Mouse (Mus musculus) spleen, embryonic (tissue): ENCODE results near the gene Pla1a.

Experiments used
- CTCF ChIA-PET: fragments of 350-600 bp; sonication (Branson Sonifier 250); formaldehyde crosslinking; loops from one replicate; lab custom pipeline; 2022; lab: Charles Lee

The Pla1a gene

DNA sequence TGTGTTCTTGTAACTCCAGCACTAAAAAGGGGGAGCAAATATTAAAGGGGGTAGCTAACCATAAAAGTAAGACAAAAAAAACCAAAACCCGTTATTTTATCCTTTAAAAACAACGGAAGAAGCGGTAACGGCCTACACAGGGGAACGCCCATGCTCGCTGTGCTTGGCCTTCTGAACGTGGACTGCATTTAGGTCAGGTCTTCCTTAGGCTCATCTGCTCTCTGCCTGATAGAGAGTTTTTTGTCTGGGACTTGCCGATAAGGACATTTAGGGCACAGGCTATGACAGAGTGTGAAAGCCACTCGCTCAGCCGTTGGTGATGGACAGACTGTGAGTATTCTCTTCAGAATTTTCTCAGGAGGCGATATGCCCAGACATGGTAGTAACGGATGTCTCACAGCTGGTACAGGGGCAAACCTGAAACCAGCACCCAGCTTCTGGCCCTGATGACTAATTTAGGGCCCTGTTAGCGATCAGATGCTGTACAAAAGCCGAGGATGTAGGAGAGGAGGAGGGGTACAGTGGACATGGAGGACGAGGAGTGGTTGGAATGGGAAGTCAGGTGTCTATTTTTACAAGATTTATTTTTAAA lies 61.1 kb downstream of the Pla1a start:
- CTCF ChIA-PET, result no interaction called here

DNA sequence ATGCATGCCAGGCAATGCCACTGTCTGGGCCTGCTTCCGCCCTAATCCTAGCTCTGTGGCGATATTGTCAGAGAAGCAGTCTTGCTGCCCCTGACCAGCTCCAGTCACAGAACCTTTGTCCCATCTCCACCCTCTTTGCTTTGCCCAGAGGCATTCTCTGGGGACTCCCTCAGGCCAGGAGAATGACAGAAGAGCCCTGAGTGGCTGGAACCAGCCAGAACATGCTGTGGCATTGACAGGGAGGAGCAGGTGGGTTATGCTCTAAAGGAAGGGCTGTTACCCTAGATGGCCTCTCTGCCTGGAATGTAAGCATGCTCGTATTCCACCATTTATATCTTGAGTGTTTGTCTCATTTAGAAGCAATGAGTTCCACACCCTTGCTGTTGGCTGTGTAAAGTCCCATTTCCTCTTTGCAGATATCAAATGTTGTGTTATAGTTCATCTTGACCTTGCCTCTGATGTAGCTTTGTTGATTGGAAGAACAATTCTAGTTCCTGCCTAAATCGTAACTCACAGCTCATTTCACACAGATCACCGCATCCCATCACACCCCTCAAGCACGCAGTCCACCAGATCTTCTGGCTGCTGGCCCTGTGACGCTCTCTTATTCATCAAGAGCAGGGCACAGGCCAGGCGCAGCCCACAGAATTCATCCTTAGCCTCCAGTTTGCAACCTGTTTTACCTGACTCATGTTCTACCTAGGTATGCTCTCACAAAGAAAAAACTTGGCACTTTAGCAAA lies 62.1 kb downstream of the Pla1a start:
- CTCF ChIA-PET, result no interaction called here

DNA sequence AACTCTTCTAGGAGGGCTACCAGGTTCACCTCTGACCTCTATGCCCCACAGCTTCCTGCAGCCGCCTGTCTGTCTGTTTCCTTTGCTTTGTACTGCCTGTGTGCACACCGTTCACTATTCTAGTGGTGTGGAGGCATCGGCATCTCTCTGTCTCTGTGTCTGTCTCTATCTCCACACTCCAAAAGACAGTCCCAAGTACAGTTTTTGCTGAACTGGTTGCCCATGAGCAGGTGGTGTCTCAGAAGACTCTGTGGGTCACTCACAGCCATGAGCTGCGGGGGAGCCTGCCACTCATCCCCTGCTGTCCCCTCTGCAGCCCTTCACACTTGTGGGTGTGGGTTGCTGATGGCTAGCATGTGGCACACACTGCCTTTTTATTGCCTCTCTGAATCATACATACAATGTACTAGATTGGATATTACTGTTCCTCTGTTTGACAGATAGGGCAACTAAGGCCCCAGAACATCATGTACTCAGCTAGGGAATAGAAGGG lies 62.9 kb downstream of the Pla1a start:
- CTCF ChIA-PET, result no interaction called here

DNA sequence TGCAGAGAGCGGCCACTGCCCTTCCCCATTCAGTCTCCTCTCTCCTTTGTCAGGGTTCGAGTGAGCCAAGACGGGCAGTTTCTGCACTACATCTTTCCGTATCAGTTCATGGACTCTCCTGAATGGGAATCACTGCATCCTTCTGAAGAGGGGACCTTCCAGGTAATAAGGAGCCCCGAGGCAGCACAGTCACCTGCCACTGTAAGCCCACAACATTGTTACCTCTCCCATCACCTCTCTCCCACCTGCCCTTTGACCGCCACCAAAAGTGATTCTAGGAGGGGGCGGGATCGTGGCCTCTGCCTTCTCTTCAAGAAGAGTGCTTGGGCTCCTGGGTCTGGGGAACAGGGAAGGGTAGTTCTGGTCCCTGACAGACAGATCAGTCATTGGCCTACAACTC lies 63.5 kb downstream of the Pla1a start:
- CTCF ChIA-PET, result no interaction called here

DNA sequence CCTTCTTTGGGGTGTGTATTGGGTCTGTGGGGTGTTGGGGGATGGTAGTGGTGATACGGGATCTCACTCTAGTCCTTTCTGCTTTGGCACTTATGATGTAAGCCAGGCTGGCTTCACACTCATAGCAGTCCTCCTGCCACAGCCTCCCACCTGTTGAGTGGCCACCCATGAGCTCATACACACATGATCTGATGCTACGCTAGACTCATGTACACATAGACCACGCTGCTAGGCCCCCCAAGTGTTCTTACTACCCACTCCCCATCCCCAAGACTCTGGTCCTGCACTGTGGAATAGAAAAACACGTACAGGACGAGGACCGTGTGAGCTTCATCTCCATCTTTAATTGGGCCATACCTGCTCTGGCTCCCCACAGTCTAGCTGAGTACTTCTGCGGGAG lies 63.9 kb downstream of the Pla1a start:
- CTCF ChIA-PET, result no interaction called here

DNA sequence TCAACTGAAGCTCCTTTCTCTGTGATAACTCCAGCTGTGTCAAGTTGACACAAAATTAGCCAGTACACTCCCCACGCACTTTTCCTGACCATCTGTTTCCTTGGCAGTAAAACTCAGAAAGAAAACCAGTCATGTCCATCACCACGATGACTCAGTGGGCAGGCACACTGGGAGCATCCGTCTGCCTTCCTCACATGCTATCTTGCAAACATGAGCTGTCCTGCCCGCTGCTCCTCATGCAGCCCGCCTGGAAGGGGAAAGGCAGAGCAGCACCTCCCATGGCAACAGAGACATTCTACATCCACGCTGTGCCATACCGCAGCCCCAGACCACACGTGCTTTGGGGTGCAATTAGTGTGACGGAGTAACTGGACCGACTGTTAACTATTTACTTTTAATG lies 64.6 kb downstream of the Pla1a start:
- CTCF ChIA-PET, result no interaction called here

DNA sequence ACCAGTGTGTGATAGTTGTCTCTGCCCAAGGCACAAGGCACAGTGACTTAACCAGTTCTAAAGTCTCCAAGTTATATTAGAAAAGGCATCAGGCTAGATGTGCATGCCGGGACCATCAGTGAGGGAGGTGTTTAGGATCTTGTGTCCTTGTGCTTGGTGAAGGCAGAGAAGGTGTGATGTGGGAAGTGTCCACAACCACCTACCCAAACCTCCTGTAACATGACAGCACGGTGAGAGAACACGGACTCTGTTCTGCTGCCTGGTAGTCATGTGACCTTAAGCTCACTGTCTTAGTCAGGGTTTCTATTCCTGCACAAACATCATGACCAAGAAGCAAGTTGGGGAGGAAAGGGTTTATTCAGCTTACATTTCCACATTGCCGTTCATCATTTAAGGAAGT lies 66.7 kb downstream of the Pla1a start:
- CTCF ChIA-PET, result no interaction called here

DNA sequence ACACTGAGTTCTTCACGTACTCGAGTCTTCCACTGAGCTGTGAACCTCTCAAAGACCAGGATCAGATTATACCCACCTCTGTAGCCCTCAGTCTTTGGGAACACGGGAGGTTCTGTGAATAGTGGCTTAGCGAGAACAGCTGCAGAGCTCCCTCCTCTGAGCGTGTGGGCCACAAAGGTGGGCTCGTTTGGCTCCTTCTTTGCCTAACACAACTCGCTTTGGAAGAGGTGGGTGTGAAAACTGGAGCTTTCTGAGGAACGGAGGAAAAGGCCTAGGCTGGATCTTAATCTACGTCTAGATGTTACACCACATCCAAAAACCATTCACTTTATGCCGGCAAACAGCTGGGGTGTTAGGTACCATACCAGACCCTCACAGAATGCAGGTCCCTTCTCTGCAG lies 67.6 kb downstream of the Pla1a start:
- CTCF ChIA-PET, result no interaction called here

DNA sequence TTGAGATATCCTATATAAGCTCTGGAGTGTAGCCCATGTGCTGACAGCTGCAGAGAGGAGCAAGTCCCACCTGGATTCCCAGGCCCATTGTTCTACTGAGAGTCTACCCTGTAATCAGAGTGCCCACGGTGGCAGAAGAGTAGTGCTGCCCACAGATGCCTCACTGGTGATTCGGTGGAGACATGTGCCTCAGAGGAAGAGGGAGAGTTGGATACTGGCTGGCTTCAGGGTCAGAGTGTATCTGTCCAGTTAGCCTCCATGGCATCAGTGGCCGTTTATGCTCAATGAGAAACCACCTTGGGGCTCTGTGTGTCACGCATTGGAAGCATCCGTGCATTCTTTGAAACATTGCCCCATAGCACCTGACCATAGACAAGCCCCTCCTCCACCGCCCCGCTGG lies 69.3 kb downstream of the Pla1a start:
- CTCF ChIA-PET, result no interaction called here

DNA sequence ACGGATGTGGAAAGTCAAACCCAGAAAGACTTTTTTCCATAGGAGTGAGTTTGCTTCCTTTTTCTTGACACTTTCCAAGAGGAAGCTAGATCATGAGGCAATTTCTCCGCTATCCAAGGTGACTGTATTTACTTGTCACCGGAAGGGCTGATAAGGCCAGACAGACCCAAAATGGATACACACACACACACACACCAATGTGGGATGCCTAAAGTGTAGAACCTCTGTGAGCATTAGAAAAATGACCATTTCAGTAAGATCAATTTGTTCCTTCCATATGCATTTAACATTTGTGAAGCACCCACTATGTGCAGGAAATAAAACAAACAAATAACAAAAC lies 69.7 kb downstream of the Pla1a start:
- CTCF ChIA-PET, result no interaction called here

DNA sequence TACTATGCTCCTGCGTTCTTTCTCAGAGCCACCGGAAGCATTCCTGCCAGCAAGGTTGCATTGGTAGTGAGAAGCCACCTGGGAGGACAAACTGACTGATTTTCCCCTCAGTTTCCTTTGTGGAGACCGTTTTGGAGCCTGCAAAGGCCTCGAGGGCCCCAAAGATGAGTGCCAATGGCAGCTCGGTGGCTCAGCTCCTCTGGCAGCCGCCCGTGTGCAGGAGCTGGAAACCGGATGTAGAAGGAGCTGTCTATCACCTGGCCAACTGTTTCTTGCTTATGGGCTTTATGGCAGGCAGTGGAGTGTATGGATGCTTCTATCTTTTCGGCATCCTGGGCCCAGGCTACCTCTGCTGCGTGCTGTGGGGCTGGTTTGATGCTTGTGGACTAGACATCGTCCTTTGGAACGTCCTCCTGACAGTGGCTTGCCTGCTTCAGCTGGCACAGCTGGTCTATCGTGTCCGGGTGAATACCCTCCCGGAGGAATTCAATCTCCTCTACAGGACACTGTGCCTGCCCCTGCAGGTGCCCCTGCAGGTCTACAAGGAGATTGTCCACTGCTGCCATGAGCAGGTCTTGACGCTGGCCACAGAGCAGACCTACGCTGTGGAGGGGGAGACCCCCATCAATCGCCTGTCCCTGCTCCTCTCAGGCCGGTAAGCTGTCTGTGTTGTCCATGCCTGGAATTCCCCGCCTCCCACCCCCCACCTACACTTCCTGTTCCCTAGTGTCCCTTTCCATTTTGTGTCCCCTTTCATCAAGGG lies 70.3 kb downstream of the Pla1a start:
- CTCF ChIA-PET, result no interaction called here

DNA sequence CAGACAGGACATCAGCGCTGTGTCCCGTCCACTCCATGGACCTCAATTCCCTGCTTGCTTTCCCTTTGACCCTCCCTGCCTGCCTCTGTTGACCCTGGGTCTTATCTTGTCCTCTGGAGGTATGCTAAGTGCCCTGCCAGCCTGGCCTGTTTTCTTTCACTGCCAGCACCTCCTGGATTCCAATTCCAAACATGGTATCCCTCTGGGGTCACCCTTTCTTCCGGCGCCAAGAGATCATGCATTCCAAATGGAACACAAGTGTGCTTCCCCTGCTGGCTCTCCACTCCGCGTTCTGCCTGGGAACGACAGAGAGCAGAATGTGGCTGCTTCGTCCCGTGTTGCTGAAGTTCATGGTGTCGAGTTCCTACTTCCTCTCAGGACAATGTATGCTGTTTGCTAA lies 71.0 kb downstream of the Pla1a start, which contains the start of gene Popdc2:
Popdc2 (plus strand) TSS at position 277 of the 400 bp plus-strand sequence.
- CTCF ChIA-PET, result no interaction called here

DNA sequence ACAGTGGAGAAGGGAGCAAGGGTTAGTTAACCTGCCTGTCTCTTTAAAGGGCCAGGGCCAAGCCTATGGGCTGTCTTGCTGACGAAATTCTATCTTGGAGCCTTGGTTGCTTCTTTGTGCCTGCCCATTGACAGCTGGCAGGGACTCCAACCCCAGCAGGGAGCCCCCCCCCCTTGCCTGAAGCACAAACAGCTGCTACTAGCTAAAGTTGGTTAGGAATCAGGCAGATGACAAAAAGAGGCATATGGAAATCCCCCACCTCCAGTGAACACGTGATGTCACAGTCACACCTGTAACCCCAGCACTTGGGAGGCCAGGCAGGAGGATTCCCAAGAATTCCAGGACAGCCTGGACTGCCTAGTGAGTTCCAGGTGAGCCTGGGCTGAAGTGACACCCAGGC lies 72.6 kb downstream of the Pla1a start:
- CTCF ChIA-PET, result no interaction called here

DNA sequence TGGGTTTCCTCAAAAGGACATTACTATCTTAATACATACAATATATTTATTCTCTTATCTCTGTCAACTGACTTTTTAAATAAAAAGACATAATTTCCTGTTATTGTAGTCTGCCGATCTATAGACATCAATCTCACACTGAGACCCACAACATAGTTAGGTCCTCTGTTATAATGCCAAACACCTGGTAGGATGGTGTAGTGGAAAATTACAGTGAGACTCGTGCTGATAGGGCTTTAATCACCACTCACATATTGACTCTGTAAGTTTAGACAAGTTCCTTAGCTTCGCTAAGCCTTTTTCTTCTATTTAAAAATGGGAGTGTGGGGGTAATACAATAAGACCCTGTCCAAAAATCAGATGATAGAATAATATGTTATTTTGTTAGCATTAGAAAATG lies 73.1 kb downstream of the Pla1a start:
- CTCF ChIA-PET, result interaction anchor here (0.6 kb wide), 1 partner anchor 151 kb away, joined by 3 read pairs; no protein-coding TSS in a partner anchor

DNA sequence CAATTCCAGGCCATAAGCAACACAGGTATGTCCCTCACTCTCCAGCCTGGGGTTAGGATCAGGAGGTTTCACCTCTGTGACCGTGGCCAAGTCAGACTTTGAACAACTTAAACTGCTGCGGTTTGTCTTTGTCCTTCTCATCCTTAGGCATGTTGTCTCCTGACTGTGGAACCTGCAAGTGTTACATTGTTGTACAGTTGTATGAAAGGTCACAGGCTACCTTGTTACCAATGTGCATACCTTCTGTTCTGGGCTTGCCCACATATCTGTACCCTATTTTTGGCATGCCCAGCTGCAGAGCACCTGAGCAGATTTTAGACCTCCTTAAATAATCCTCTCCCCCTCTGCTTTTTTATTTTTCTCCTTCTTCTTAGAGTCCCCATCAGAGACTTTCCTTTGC lies 73.7 kb downstream of the Pla1a start:
- CTCF ChIA-PET, result no interaction called here

DNA sequence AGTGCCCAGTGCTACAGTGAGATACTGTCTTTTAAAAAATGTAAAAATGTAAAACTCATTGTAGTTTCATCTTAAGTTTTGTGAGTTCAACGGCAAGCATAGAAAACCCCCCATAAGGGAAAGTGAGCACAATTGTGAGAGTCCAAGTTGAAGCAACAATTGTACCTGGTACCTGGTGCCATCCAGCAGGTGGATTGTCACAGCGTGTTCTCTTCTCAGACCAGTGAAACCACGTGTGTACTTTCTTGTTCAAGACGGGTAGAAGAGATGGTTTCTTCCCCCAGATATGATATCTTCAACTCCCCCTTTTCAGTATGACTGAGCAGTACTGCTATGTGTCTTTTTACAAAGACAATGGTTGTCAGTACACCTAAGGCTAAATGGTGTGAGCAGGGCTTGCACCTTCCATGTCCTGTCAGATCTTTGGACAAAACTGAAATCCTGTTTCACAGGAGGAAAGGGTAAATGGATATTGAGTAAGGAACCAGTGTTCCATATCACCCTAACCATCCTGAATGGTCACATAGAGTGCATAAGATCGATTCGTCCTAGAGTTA lies 74.6 kb downstream of the Pla1a start:
- CTCF ChIA-PET, result no interaction called here

DNA sequence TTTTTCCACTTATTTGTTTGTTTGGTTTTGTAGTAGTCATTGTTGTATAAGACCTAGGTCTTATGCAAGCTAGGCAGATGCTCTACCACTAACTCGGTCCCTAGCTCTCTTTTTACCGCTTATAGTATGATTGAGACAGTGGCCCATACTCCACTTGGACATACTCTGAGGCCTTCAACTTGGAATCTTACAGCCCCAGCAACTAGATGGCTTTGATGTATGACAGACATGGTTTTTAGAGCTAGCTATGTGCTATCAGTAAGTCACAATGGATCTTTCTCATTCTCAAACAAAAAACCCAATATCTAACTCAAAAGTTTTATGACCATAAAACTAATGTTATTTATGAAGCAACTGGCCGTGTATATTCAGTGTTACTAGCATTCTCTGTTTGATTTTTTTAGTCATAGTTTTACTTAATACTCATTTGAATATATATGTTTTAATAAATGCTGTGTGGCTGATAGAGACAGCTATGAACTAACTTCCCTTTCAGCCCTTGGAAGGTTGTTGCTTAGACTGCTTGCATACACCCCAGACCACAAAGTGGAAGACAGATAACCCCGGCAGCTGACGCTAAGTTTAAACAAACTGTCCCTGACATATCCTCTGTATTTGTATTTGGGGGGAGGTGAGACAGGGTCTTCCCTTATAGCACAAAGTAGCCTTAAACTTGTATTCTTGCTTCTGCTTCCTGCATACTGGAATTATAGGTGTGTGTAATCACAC lies 78.6 kb downstream of the Pla1a start:
- CTCF ChIA-PET, result no interaction called here

DNA sequence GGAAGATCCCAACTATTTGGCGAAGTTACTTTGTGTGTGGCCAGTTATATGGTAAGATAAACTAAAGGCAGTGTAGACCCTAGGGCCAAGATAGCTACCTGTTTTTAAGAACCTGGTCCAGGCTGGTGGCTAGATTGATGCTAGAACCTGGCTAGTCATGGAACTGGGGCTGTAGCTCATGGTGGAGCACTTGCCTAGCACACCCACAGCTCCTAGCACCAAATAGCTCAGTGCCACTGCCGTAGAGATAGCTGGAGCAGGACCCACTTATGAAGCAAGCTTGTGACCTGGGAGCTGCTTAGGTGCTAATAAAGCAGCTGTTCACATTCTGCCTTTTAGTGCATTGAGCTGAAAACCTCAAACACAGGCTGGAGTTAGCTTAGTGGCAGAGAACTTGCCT lies 79.3 kb downstream of the Pla1a start:
- CTCF ChIA-PET, result interaction anchor here (0.6 kb wide), 1 partner anchor 27 kb away, joined by 12 read pairs; no protein-coding TSS in a partner anchor

DNA sequence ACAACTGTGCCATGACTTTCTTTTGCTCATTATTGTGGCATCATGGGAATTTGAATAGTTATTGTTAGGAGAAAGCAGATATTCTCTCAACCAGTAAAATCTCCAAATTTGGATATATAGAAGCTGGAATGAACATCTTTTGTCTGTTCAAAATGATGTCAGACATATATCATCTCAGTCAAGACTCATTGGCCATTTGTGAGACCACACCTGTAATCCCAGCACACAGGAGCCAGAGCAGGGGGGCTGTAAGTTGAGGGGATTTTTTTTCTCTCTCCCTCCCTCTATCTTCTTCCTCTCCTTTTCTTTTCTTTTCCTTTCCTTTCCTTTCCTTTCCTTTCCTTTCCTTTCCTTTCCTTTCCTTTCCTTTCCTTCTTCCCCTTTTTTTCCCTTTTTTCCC lies 80.1 kb downstream of the Pla1a start:
- CTCF ChIA-PET, result interaction anchor here (0.6 kb wide), 1 partner anchor 27 kb away, joined by 12 read pairs; no protein-coding TSS in a partner anchor

DNA sequence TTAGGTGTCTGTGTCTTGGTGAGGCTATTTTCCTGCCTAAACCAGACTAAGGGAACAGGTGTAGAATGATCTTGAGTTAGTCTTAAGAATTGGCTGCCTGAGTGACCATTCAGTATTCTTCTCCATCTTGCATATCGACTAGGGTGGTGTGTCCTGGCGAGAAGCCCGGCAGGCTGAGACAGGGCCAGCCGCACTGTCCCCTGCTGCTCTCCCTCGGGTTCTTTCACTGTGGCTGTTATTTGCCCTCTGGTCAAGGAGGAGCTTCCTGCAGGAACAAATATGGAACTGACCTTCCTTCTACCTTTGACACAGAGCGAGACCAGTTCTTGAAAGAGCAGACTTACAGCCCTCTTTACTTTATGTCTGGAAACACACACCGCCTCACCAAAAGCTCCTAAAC lies 80.9 kb downstream of the Pla1a start:
- CTCF ChIA-PET, result no interaction called here

DNA sequence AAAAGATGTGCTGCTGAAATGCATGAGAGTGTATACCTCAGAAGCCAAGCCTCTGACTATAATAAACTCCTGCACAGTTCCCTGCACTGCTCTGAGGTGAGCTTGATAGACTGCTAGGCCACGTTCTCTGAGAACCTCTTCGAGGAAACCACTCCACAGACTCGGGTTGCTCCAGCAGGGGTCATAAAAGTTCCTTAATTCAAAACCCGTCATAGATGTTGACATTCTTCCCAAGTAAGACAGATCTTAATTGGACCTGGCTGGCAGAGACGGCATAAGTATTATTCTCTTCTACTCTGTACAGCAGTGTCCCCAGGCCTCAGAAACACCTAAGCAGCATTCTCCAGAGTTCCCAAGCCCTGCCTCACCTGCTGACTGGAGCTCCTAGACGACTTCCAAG lies 82.0 kb downstream of the Pla1a start:
- CTCF ChIA-PET, result no interaction called here
